Mouse (Mus musculus) C2C12 (cell line): ENCODE data around the gene Foxl1.

ENCODE experiments used
- CTCF ChIP-seq: IDR thresholded peaks from one replicate; pipeline ENCODE4 v1.5.1; 2011; ENCODE audit not compliant: control insufficient read depth, insufficient read depth, insufficient read length
- FOSL1 ChIP-seq: IDR thresholded peaks from one replicate; pipeline ENCODE4 v1.8.0; 2011; ENCODE audit warnings: mild to moderate bottlenecking, low read length; ENCODE audit not compliant: poor library complexity, insufficient read depth, severe bottlenecking
- MAX ChIP-seq: IDR thresholded peaks from one replicate; pipeline ENCODE4 v1.6.1; 2011; ENCODE audit warnings: mild to moderate bottlenecking, control low read depth

GRCm38 (mm10) chr8:121085011-121085410 lies 42.7 kb upstream of the Foxl1 start:
- no peak for TF ChIP-seq CTCF
- TF ChIP-seq MAX: no peak
- no peak for TF ChIP-seq FOSL1
